Mouse (Mus musculus) heart, embryonic 14.5 days (tissue): ENCODE data around the gene Bcl9l. TPM values are rescaled to one million over a fixed set of nuclear protein-coding genes. Genes with fewer than 3 reads are reported as not detected.

ENCODE experiments used
- ATAC-seq: fragments of 200-750 bp; cut with Nextera tagmentation; 2 replicates; pipeline ENCODE4 v1.8.0; 2017; ENCODE audit warnings: low read depth, moderate TSS enrichment; ENCODE audit not compliant: insufficient number of reproducible peaks, insufficient read depth, low FRiP score
- H3K27ac ChIP-seq, 2 experiments: fragments of 200-500 bp in 1 of 2; fragments of 300-500 bp in 1 of 2; sonication (generic) in 1 of 2; replicated peaks in 1 of 2; 2 replicates each; pipeline ENCODE4 v1.5.1; 2012 to 2014; ENCODE audit warnings: low read depth in 2 of 2, low read length in 2 of 2, control low read depth in 1 of 2, mild to moderate bottlenecking in 1 of 2, mixed read lengths in 1 of 2; ENCODE audit not compliant: control insufficient read depth in 1 of 2, insufficient read depth in 1 of 2
- H3K27me3 ChIP-seq: fragments of 300-500 bp; sonication (generic); 2 replicates; pipeline ENCODE4 v1.6.1; 2014; ENCODE audit warnings: mild to moderate bottlenecking, low read length, control low read depth; ENCODE audit not compliant: control insufficient read depth, insufficient read depth
- H3K36me3 ChIP-seq: fragments of 300-500 bp; sonication (generic); 2 replicates; pipeline ENCODE4 v1.6.1; 2014; ENCODE audit warnings: mild to moderate bottlenecking, control low read depth, low read length, mixed read lengths; ENCODE audit not compliant: control insufficient read depth, insufficient read depth
- H3K4me1 ChIP-seq, 2 experiments: fragments of 200-500 bp in 1 of 2; fragments of 300-500 bp in 1 of 2; sonication (generic) in 1 of 2; 2 replicates each; pipeline ENCODE4 v1.6.1; 2012 to 2014; ENCODE audit warnings: low read length in 2 of 2, control low read depth in 1 of 2, mixed read lengths in 1 of 2; ENCODE audit not compliant: control insufficient read depth in 2 of 2, insufficient read depth in 2 of 2
- H3K4me2 ChIP-seq: fragments of 300-500 bp; sonication (generic); 2 replicates; pipeline ENCODE4 v1.6.1; 2014; ENCODE audit warnings: mild to moderate bottlenecking, low read length
- H3K4me3 ChIP-seq, 2 experiments: fragments of 200-500 bp in 1 of 2; fragments of 300-500 bp in 1 of 2; sonication (generic) in 1 of 2; 2 replicates each; pipeline ENCODE4 v1.5.1; 2012 to 2014; ENCODE audit warnings: low read length in 2 of 2, mild to moderate bottlenecking in 2 of 2, control low read depth in 1 of 2, low read depth in 1 of 2, moderate library complexity in 1 of 2; ENCODE audit not compliant: control insufficient read depth in 1 of 2, insufficient read depth in 1 of 2
- H3K9ac ChIP-seq: fragments of 300-500 bp; sonication (generic); 2 replicates; pipeline ENCODE4 v1.6.1; 2014; ENCODE audit warnings: mild to moderate bottlenecking, low read length
- H3K9me3 ChIP-seq: fragments of 300-500 bp; sonication (generic); 2 replicates; pipeline ENCODE4 v1.6.1; 2016; ENCODE audit warnings: low read length, control low read depth; ENCODE audit not compliant: control insufficient read depth
- WGBS: fragments of 180-500 bp; shearing (Covaris S2); extraction: QIAGEN DNeasy Blood & Tissue Kit; methylation state at CpG from one replicate; pipeline ENCODE4 v1.1.7; 2014; 5-methylcytosine and 5-hydroxymethylcytosine counted together
- polyA plus RNA-seq: library from polyadenylated mRNA; unstranded; fragments of >200 nt; fragmentation: Nextera tagmentation; extraction: Ambion mirVana; gene quantifications from 2 replicates; pipeline ENCODE4 v1.2.1, GENCODE M21; 2014

The Bcl9l gene
- polyA plus RNA-seq, 1 experiment from 2014 or later: 12.5 TPM

DNA sequence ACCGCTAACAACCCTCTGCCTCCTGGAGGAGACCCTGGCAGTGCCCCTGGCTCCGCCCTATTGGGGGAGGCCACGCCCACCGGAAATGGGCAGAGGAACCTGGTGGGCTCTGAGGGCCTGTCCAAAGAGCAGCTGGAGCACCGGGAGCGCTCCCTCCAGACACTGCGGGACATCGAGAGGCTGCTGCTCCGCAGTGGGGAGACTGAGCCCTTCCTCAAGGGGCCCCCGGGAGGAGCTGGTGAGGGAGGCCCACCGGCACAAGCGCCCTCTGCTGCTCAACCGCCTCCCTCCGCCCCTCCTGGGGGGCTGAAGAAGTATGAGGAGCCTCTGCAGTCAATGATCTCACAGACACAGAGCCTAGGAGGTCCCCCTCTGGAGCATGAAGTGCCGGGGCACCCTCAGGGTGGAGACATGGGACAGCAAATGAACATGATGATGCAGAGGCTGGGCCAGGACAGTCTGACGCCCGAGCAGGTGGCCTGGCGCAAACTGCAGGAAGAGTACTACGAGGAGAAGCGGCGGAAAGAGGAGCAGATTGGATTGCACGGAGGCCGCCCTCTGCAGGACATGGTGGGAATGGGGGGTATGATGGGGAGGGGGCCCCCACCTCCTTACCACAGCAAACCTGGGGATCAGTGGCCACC lies 23.3 kb downstream of the Bcl9l start:
- Histone ChIP-seq H3K4me3 (no peak overlapping the region), H3K4me2 (no peak overlapping the region), H3K9me3 (no peaks in the 10 kb centered on the region), H3K27me3 (no peaks in the 10 kb centered on the region), H3K4me1 (peaks cover 27 to 43% of the 10 kb centered on the region in 2 experiments), H3K36me3 (peaks cover 79% of the 10 kb centered on the region), H3K27ac (no peak overlapping the region), H3K9ac (no peak overlapping the region)
- 54% methylated on average over 23 of the region's 23 CpGs for WGBS
- ATAC-seq: no peak

DNA sequence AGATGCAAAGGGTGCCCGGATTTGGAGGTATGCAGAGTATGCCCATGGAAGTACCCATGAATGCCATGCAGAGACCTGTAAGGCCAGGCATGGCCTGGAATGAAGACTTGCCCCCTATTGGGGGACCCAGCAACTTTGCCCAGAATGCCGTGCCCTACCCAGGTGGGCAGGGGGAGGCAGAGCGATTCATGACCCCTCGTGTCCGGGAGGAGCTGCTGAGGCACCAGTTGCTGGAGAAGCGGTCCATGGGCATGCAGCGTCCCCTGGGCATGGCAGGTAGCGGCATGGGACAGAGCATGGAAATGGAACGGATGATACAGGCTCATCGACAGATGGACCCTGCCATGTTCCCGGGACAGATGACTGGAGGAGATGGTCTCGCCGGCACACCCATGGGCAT lies 23.9 kb downstream of the Bcl9l start:
- peaks cover 27 to 43% of the 10 kb centered on the region in 2 experiments for H3K4me1 ChIP-seq
- no peaks in the 10 kb centered on the region for H3K27me3 ChIP-seq
- no peak overlapping the region for H3K27ac ChIP-seq
- 92% methylated on average over 13 of the region's 13 CpGs for WGBS
- ATAC-seq: no peak
- no peaks in the 10 kb centered on the region for H3K9me3 ChIP-seq
- H3K4me3 ChIP-seq: no peak overlapping the region
- H3K4me2 ChIP-seq: no peak overlapping the region
- peaks cover 73% of the 10 kb centered on the region for H3K36me3 ChIP-seq
- H3K9ac ChIP-seq: no peak overlapping the region

GRCm38 (mm10) chr9:44507345-44507744 lies 24.7 kb downstream of the Bcl9l start:
- WGBS: 91% methylated on average over 6 of the region's 6 CpGs

GRCm38 (mm10) chr9:44508124-44508619 lies 25.5 kb downstream of the Bcl9l start:
- ATAC-seq: no peak
- peaks cover 58% of the 10 kb centered on the region for H3K36me3 ChIP-seq
- H3K9me3 ChIP-seq: no peaks in the 10 kb centered on the region
- H3K4me2 ChIP-seq: no peak overlapping the region
- H3K9ac ChIP-seq: no peak overlapping the region
- H3K4me3 ChIP-seq: no peak overlapping the region
- H3K27ac ChIP-seq: no peak overlapping the region
- H3K4me1 ChIP-seq: peaks cover 27 to 42% of the 10 kb centered on the region in 2 experiments
- 78% methylated on average over 18 of the region's 18 CpGs for WGBS
- H3K27me3 ChIP-seq: no peaks in the 10 kb centered on the region

More at GRCm38 (mm10) chr9:44507345-44507744, 24.7 kb downstream of the Bcl9l start:
- no peaks in the 10 kb centered on the region for H3K9me3 ChIP-seq
- no peak overlapping the region for H3K4me2 ChIP-seq
- no peak overlapping the region for H3K9ac ChIP-seq
- no peak overlapping the region for H3K4me3 ChIP-seq
- no peaks in the 10 kb centered on the region for H3K27me3 ChIP-seq
- no peak overlapping the region for H3K27ac ChIP-seq
- peaks cover 67% of the 10 kb centered on the region for H3K36me3 ChIP-seq
- ATAC-seq: no peak
- H3K4me1 ChIP-seq: peaks cover 27 to 42% of the 10 kb centered on the region in 2 experiments

DNA sequence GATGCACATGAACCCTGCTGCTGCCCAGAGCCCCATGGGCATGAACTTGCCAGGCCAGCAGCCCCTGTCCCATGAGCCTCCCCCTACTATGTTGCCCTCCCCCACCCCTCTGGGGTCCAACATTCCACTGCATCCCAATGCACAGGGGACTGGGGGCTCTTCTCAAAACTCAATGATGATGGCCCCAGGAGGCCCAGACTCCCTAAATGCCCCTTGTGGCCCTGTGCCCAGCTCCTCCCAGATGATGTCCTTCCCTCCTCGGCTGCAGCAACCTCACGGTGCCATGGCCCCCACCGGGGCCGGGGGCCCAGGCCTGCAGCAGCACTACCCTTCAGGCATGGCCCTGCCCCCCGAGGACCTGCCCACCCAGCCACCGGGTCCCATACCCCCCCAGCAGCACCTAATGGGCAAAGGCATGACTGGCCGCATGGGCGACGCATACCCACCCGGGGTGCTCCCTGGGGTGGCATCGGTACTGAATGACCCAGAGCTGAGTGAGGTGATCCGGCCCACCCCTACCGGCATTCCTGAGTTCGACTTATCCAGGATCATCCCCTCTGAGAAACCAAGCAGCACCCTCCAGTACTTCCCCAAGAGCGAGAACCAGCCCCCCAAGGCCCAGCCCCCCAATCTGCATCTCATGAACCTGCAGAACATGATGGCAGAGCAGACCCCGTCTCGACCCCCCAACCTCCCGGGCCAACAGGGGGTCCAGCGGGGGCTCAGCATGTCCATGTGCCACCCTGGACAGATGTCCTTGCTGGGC lies 26.3 kb downstream of the Bcl9l start:
- H3K27me3 ChIP-seq: no peaks in the 10 kb centered on the region
- 83% methylated on average over 19 of the region's 19 CpGs for WGBS
- ATAC-seq: peak; percentile 3; the same call in 1 of the 2 replicates
- peak overlapping the region; percentile 66 for H3K9ac ChIP-seq
- H3K4me2 ChIP-seq: peak overlapping the region; percentile 68
- H3K36me3 ChIP-seq: peaks cover 53% of the 10 kb centered on the region
- no peaks in the 10 kb centered on the region for H3K9me3 ChIP-seq
- H3K27ac ChIP-seq: peak overlapping the region in 1 of 2 experiments; percentile 80; a peak in 2 of 4 replicates
- peaks cover 27 to 42% of the 10 kb centered on the region in 2 experiments for H3K4me1 ChIP-seq
- H3K4me3 ChIP-seq: peak overlapping the region in 1 of 2 experiments; percentile 35; a peak in 1 of 4 replicates

GRCm38 (mm10) chr9:44509487-44510354 lies 27.1 kb downstream of the Bcl9l start:
- peaks cover 47% of the 10 kb centered on the region for H3K36me3 ChIP-seq
- H3K27ac ChIP-seq: peak overlapping the region; percentile 77 to 80
- H3K27me3 ChIP-seq: no peaks in the 10 kb centered on the region
- peak overlapping the region; percentile 68 for H3K4me2 ChIP-seq
- H3K4me1 ChIP-seq: peaks cover 27 to 42% of the 10 kb centered on the region in 2 experiments
- 5% methylated on average over 26 of the region's 27 CpGs for WGBS
- H3K4me3 ChIP-seq: peak overlapping the region; percentile 35 to 53
- ATAC-seq: peak; percentile 32
- H3K9ac ChIP-seq: peak overlapping the region; percentile 66
- no peaks in the 10 kb centered on the region for H3K9me3 ChIP-seq

DNA sequence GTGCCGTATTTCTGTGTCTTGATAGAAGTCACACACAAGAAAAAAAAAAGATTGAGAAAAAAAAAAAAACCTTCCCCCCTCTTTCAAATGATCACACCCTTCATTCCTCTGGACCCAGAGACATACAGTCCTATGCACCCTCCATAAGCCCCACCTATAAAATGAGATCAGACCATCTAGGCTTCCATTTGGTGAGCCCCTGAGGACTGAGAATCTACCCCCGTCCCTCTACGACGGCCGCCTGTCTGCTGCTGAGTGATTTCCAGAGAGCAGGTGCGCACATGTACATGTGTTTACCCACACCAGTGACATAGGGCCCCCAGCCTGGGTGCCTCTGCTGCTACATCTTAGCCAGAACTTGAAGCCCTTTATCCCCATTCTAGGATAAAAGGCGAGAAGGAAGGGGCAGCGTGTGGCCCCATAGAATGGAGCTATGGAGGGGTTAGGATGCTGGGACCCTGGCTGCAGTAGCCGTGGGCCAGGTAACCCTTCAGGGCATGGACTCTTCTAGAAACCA lies 27.8 kb downstream of the Bcl9l start:
- Histone ChIP-seq H3K4me3 (peak overlapping the region in 1 of 2 experiments; percentile 35; a peak in 3 of 4 replicates), H3K4me1 (peaks cover 27 to 38% of the 10 kb centered on the region in 2 experiments), H3K9me3 (no peaks in the 10 kb centered on the region), H3K36me3 (peaks cover 40% of the 10 kb centered on the region), H3K9ac (peak overlapping the region; percentile 66), H3K4me2 (peak overlapping the region; percentile 68), H3K27me3 (no peaks in the 10 kb centered on the region), H3K27ac (peak overlapping the region; percentile 77 to 80)
- 35% methylated on average over 9 of the region's 9 CpGs for WGBS
- no peak for ATAC-seq
